Mouse (Mus musculus) embryo, embryonic 10 days (tissue): ENCODE results near the gene Cnga1.

ENCODE experiments used
- DNase-seq: peaks from one replicate; pipeline ENCODE4 v3.0.0-alpha.2; 2015; ENCODE audit warnings: low spot score

Gene Cnga1

DNA sequence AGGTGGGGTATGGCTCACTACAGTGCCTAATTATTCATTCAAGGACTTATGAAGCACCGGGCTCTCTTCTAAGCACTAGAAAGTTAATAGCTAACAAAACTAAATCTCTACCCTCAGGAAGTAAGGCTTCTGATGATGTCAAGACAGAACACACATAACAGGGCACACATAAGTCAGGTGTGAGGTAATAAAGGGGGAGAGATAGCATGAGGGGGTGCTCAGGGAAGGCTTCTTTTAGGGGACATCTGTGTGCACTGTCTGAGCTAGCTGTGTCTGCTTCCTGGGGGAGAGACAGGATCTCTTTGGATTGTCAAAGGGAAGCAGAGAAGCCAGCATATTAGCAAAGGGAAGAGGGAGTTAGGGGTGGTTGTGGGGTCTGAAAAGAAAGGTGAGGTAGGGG lies at the start of gene Cnga1:
Gene Cnga1, minus strand, starts transcription at position 101 of the 400 bp plus-strand sequence.
- DNase-seq: no peak

DNA sequence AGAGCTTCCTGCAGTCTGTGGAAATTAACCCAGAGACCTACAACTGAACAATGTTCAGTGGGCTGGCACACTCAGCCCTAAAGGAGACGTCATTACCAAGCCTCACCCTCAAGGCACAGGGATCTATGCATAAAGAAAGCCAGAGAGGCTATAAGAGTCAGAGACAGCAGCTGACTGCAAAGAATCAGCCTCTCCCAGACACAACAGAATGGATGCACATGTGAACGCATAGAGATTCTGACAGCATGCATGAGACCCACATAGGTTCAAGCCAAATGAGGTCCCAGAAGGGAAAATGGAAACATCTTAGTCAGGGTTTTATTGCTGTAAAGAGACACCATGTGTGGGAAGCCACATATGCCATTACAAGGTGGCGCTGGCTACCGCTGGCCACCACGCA lies 46.4 kb upstream of the Cnga1 start:
- DNase-seq: no peak

DNA sequence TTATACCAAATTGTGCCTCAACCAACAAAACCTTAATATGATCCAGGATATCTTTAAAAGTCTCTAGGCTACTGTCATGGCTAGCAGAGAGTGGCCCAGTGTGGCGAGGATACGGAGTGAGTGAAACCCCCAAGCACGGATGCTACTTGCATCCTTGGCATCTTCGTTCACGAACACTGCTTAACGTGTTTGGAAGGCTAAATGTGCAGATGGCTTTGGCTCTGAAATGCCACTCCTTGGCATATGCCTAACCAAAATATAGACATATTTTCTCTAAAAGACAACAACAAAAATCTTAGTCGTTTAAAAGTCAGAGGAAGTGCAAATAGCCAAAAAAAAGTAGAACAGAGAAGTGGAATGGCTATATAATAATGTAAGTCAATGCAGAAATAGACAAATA lies 45.5 kb upstream of the Cnga1 start:
- DNase-seq: no peak

DNA sequence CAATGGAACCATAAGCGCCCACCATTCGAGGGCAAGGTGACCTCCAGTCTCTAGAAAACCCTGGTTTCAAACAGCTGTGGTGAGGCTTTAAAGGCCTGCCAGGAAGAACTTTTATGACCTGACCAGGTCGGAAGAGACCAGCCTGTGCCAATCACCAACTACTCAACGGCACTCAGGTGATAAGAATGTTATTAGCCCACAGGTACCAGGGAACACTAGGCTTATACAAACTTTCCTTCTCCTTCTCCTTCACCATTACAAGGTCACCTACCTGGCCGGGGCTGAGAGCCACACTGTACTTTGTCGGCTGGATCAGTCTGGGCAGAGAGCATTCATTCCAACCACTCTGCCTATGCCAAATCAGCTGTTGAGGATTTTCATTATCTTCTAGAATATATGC lies 37.4 kb upstream of the Cnga1 start:
- no peak for DNase-seq

DNA sequence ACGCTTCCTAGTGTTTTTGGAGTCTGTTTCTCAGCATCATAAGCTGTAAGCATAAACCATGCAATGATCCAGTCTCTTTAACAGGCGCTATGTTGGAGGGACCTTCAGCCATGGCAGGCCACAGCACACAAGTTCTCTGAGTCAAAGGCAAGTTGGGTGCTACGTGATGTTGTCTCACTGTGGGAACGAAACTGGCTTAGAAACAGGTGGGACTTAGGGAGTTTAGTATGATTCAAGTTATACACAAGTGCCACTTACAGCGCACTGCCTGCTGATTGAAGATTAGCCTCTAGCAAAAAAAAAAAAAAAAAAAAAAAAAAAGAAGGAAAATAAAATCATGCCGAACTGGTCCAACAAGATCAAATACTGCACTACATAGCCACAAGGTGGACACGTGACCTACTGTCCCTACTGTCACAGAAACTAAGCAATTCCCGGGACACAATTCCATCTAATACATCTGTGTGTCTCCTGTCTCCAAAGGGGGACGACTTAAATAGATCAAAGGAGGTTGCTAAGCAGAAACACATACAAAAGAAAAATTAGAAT lies 31.0 kb upstream of the Cnga1 start:
- no peak for DNase-seq

DNA sequence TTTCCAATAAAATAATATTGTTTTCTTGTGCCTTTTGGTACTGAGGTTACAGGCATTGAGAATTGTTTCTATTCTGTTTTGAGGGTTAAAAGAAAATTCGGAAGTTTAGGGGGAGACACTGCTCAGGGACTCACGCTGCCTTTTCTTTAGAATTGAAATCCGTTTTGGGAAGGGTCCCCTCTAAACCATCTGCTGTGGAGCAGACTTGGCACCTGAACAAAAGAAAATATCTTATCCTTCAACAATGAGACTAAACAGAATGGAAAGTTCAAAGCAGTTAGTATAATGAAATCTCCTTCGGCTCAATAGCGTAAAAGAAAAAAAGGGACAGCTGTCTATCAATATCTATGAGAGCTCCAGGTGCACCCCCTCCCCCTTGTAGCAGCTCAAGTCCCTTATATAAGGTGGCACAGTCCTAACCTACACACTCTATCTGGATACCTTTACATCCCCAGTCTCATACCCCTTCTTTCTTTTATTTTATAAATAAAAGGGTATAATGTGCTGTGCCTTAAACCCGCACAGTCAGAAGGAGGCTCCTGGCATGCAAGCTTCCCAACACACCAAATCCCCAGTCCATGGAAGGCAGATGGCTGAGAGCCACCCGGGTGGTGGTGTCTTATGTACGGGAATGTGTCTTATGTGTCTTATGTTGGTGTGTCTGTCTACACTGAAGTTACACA lies 27.1 kb upstream of the Cnga1 start:
- DNase-seq: no peak

DNA sequence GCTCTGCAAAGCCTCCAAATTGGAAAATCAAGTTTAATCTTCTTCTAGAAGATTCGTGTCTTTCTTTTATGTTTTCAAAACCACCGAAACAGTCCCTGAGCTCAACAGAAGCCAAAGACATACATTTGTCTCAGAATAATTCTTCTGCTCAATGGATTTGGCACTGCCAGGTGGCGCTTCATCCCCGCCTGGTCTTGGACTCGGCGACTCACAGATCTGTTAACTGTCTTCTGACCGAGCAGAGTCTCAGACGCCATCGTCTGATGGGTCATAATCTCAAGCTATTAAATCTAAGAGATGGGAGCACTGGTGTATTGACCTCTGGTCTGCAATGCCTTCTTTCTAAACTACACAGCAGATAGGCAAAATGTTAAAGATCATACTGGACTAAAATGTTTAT lies 24.3 kb upstream of the Cnga1 start:
- DNase-seq: no peak

DNA sequence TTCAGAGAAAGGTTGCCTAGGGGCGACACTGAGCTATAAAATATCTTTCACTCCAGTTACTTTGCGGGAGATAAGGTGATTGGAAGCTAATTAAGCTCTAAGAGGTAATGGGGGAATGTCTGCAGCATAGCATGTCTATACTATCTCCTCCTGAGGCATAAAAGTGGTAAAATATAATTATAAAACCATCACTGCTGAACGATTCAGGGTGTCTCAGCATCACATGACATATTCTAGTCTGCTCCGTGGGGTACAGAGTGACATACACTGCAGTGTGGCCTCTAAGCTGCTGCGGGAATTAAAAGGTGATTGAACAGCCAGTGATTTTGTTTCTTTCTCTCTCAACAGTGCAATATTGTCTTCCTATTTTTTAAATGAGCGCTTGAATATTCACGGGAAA lies 22.4 kb upstream of the Cnga1 start:
- no peak for DNase-seq

DNA sequence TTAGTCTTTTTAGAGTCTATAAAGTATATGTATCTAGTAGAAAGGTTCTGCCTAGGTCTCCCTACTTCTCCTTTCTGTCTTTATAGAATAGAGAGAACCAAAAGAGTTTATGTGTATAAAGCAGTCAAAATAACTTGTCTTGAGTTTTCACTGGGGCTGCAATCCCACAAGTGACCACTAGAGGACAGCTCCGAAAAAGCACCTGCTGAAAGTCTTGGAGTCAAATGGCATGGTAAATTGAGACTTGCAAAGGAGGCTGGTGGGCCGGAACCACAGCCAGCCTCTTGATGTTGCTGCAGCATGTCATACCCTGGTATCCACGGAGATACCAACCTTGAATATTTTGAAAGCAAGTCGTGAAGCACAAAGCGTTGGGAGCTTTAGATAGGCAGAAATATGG lies 21.2 kb upstream of the Cnga1 start:
- DNase-seq: peak; percentile 44

DNA sequence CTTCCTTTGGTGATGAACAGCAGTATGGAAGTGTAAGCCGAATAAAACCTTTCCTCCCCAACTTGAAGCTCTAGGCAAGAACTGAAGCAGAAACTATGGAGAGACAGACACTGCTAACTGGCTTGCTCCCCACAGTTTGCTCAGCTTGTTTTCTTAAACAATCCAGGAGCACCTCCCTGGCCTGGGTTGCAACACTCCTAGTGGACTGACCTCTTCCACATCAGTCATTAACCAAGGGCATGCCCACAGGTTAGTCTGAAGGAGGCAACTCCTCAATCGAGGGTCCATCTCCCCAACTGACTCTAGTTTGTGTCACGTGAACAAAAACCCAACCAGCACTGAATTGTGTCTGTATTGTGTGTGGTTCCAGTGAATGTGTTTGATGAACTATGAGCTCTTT lies 20.8 kb upstream of the Cnga1 start:
- no peak for DNase-seq

DNA sequence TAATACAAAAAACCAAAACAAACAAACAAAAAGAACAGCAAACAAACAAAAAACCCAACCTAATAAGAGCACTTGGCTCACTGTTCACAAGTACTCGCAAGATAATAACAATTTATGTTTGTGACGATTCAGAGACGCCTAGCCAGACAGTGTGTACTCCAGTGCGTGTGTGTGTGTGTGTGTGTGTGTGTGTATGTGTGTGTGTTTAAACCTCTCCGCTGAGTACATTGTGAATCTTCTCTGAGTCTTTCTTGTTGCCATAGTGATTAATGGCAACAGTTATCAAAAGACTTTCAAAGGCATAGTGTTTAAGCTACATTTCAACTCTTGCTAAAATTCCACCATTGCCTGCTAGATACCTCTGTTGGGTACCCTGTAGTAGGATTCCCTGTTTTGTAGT lies 20.1 kb upstream of the Cnga1 start:
- no peak for DNase-seq

DNA sequence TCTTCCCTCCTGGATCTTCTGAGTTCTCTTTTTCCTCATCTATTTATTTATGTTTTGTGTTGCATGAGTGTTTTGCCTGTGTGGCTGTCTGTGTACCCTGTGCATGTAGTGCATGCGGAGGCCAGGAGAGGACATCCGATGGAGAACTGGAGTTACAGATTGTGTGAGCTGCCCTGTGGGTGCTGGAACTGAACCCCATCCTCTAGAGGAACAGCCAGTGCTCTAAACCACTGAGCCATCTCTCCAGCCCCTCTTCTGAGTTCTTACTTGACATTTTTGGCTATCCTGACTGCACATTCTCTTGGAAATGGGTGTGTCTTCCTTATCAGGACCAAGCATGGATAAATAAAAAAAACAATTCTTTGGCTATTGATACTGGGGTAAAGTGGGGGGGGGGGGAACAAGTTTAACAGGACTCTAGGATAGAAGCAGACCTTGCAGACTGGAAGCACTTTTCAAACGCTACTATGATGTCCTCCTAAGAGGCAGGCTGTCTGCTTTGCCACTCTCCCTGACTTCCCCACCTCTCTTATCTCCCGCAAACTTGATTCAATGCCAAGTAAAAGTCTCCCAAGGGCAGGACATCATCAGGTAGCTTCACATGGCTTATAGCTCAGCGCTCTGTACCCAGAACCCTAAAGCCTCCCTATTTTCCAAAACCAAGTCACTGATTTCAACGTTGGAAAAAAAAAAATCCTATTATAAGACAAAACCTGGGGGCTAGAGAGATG lies 17.1 kb upstream of the Cnga1 start:
- no peak for DNase-seq

DNA sequence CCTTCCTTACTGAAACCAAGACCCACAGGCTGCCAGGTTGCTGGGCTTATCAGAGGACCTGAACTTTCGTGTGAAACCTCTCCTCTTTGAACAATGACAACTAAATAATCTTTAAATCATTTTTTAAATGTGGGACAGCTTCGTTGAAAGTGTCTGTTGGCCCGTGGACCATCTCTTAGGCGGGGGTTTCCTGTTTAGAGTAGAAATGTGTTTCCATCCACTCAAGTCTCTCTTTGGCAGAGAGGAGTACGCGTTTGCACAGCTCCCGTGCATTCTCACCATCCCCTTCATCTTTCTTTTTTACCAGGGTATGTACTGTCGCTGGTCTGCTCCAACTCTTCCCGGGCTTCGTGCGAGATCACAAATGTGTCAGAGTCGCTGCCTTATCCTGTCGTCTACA lies 14.3 kb upstream of the Cnga1 start:
- DNase-seq: no peak

DNA sequence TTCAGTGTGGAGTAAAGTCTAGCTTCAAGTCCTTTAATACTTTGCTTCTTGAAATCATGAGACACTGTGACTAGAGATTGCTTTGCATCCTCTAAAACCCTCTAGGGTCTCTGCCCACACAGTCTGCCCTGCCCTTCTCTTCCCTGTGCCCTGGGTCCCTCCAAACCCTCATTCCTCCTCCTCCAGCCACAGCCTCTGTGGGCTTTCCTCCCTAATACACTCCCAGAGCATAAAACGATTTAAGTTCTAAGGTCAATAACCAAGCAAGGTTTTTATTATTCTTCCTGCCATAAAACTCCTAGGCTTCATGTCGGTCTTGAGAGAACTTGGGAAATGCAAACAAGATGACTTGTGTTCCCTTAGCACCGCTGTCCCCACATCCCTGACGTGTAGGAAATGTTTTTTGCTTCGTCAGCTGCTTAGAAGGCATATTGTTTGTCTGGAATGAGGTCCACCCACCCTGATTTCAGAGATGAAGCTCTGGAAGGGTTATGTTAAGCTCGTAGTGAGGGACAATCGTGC lies 12.3 kb upstream of the Cnga1 start:
- DNase-seq: no peak

DNA sequence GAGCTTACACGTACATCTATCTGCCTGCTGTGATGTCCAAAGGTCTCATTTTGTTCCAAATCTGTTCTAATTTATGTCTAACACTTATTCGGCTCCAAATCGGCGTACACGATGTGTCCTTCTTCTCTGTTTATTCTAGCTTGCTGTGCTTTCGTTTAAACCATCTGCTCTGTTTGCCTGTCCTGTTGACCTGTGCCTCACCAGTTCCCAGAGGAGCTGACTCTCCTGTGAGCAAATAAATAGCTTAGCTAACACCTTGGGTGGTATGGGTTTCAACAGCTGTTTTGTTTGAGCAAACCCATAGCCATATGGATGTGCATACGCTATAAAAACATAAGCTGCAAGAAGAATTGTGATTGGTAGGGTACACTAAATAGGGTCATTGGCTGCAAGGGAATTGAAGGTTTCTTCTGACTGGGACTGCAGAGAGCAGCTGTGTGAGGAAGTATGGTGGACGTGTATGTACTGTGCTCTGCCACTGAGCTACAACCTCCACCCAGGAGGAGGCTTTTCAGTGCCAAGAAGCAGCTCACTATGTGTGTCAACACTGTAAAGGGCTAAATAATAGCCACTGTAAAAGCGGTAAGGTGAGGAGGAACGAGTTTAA lies 9.1 kb upstream of the Cnga1 start:
- DNase-seq: peak; percentile 22

DNA sequence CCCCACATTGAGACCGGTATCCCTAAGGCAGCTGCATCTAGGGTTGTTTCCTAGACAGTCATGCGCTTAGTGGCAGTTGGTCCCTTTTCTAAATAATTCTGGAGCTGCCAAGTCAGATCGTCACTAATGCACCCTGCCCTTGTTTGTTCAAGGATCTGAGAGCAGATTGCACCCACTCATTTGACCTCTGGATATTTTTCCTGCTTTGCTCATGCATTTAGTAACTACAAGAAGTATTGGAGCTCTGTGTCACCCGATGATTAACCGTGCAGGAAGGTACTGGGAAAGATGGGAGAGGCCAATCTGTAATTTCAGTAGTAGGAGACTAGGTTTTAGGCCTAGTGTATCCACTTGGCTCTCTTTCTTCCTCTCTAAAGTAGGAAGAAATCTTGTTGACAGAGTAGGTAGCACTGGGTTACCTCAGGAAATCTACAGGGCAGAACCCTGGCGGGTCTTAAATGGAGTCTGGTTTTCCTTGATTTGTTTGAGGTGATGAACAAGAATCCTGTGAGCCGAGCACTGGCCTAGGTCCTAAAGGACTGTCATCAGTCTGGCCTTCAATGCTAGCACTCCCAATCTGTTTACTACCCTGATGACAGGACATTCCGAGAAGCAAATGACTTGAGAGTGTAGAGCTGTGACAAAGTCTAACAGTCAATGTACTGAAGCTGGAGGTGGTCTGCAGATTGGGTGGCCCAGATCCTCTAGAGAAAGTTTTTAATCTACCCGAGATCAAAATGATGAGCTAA lies 5.1 kb upstream of the Cnga1 start:
- DNase-seq: no peak

DNA sequence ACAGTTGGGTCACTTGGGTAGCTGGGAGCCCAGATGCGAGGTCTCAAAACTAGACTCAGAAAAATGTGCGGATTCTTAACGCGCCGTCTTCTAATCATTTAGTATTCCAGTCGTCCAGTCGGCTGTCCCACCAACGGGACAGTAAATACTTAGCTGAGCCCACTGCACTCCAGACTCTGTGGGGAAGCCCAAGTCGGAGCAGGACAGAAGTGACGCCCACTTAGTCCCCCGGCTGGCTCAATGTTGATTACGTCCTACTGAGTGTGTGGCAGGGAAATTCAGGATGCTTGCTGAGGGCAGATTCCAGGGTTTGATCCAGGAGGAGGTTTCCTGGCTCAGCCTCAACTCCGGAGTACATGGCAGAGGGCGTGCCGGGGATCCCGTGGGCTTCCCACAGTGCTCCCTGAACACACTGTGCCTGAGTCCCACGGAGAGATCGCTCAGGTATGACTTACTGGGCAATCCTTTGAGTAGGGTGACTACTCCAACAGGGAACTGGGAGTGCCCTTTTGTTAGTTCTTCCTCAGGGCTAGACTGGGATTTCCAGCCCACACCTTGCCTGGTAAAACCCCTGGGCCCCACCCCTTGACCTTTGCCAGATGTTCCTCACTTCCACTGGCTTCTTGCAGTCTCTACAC lies 4.0 kb upstream of the Cnga1 start:
- peak; percentile 16 for DNase-seq

DNA sequence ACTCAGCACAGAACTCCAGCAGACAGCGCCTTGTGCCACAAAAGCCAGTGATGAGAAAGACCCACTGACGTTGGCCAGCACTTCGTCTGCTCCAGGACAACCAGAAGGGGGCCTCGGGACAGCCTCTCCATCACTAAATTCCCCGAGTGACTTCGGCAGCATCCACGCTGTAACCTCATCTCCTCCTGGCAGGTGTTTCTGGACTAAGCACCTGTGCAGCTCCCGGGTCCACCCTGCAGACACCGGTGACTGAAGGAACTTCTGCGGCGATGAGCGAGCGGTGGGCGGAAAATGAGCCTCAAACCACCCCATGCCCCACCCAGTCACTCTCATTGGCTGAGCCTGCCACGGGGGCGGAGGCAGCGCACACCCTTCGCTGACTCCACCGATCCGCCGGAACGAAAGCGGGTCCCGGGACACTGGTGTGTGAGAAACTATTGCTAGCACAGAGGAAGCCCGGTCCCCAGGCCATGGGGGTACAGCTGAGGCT lies 3.4 kb upstream of the Cnga1 start, which contains the start of gene Nipal1:
Gene Nipal1, plus strand, starts transcription at position 378 of the 490 bp plus-strand sequence.
- peak; percentile 90 for DNase-seq

DNA sequence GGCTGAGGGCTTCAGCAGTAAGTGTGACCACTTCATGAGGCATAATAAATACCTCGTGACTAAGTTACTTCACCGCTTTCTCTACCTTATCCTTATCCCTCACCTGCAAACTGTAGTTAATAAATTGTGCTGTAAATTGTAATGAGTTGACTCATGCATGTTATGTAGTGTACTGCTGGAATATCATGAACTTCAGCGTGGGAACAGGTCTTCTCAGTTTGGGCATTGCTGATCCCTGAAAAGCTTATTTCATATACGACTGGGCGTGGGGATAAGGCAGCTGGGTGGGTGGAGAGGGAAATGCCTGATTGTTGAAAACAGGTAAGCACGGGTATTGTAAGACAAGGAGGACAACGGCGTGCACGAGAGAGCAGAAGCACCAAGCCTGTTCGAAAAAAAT lies 2.9 kb upstream of the Cnga1 start:
- no peak for DNase-seq

DNA sequence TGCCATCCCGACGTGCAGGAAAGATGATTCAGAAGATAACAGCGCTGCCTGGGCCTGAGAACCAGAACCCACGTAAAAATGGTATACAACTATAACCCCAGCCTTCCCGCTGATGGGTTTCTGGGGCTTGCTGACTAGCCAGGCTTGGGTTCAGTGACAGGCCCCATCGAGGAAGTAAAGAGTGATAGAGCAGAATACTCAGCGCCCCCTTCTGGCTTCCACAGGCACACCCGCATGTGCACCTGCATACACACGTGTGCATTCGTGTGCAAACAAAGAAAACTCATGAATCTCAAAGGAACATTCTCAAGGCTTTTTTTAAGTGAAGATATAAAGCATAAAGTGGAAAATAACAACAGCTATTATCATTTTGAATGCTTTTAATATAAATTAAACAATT lies 2.1 kb upstream of the Cnga1 start:
- DNase-seq: peak; percentile 33

DNA sequence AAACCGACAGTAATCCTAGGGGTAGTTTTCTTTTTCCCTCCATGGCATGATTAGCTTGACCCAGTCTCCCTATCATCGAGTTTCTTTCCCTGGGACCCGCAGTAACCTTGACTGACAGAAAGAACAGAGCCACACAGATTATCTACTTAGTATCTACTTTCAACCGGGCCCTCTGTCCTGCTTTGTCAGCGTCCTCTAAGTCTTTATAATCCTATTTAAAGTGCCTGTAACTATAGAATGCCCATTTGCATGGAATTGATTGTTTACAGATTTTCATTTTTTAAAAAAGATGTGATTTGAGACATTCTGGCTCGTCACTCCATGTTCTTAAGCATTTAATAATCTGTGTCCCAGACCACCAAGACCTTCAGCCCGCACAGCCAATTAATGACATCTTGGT lies 420 bp downstream of the Cnga1 start:
- DNase-seq: no peak
